Mouse (Mus musculus) urinary bladder, postnatal 4 days (tissue): ENCODE data around the gene Olfr1061.
"Not testable (repeated sequence)": the region's sequence is repeated elsewhere in the genome, so short reads cannot be mapped to it uniquely, and the experiment has no call there.

ENCODE experiments used
- DNase-seq, 2 experiments: peaks; one replicate each; pipeline ENCODE4 v3.0.0; 2021 to 2022; ENCODE audit warnings: low spot score in 2 of 2

Gene Olfr1061

GRCm38 (mm10) chr2:86413950-86414349 lies at the start of gene Olfr1061:
Olfr1061 (minus strand) TSS chr2:86414050.
- DNase-seq = no peak

- no peak for DNase-seq
These were observed 46.6 kb upstream of the Olfr1061 start for GRCm38 (mm10) chr2:86460434-86460833.

GRCm38 (mm10) chr2:86456169-86456568 lies 42.3 kb upstream of the Olfr1061 start, which contains the start of gene Olfr1066:
Olfr1066 (minus strand) TSS chr2:86456269.
- no peak for DNase-seq

- DNase-seq = not testable (repeated sequence)
These were observed 36.6 kb upstream of the Olfr1061 start, which contains the start of gene Olfr1065 for GRCm38 (mm10) chr2:86450491-86450890. Olfr1065 (minus strand) TSS chr2:86450591.

GRCm38 (mm10) chr2:86442101-86442500 lies 28.3 kb upstream of the Olfr1061 start:
- not testable (repeated sequence) for DNase-seq

GRCm38 (mm10) chr2:86428511-86428910 lies 14.7 kb upstream of the Olfr1061 start:
- DNase-seq = not testable (repeated sequence)

GRCm38 (mm10) chr2:86426649-86427048 lies 12.8 kb upstream of the Olfr1061 start, which contains the start of gene Olfr1062:
Olfr1062 (minus strand) TSS chr2:86426749.
- DNase-seq = not testable (repeated sequence)

- no peak for DNase-seq
These were observed 18.7 kb downstream of the Olfr1061 start for GRCm38 (mm10) chr2:86395114-86395513.

GRCm38 (mm10) chr2:86388461-86388860 lies 25.4 kb downstream of the Olfr1061 start, which contains the start of gene Olfr1058:
Olfr1058 (minus strand) TSS chr2:86388561.
- not testable (repeated sequence) for DNase-seq

GRCm38 (mm10) chr2:86378293-86378692 lies 35.6 kb downstream of the Olfr1061 start, which contains the start of gene Olfr1057:
Olfr1057 (minus strand) TSS chr2:86378393.
- DNase-seq = no peak

GRCm38 (mm10) chr2:86366342-86366741 lies 47.5 kb downstream of the Olfr1061 start:
- not testable (repeated sequence) for DNase-seq
